Mouse (Mus musculus) frontal cortex, postnatal 10 days (tissue): ENCODE data around the gene Oxct1.
A peak's percentile ranks its signal among the peaks of the same experiment; 100 is the strongest.

Experiments
- DNase-seq, 2 experiments: peaks; one replicate each; pipeline ENCODE4 v3.0.0; 2022; ENCODE audit warnings: low spot score in 2 of 2, mixed read lengths in 1 of 2

Oxct1 gene

DNA sequence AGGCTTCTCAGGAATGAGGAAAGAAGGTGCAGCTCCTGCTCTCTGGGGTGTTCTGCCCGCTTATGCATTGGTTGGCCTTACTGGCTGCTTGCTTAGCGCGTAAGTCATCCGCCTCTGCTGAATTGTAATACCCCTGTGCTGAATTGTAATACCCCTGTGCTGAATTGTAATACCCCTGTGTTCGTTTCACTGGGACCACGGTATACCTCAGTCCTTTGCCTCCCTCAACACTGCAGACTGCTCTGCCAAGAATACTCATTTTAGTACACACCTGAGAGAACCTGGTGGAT lies 2.2 kb downstream of the Oxct1 start:
- no peak for DNase-seq

DNA sequence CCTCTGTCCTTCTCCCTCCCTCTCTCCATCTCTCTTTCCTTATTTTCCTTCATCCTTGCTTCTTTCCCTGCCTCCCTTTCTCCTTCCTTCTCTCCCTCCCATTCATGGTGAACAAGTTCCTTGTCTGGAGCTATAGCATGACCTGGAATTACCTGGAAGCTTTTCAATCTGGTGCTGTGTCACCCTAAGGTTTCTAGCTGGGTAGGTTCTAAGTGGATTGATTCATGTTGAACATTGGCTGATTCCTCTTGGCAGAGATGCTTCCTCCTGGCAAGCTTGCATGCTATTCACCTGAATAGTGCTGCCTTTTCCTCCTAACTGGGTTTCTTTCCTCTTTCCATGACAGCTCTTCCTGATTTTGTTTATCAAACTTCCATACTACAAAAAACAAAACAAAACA lies 2.8 kb downstream of the Oxct1 start:
- no peak for DNase-seq

- no peak for DNase-seq
Measured at GRCm38 (mm10) chr15:4033168-4034004, 7.2 kb downstream of the Oxct1 start.

- DNase-seq, result no peak
Measured at GRCm38 (mm10) chr15:4042423-4042822, 16.2 kb downstream of the Oxct1 start.

GRCm38 (mm10) chr15:4043032-4043471 lies 16.9 kb downstream of the Oxct1 start:
- DNase-seq, result no peak

DNA sequence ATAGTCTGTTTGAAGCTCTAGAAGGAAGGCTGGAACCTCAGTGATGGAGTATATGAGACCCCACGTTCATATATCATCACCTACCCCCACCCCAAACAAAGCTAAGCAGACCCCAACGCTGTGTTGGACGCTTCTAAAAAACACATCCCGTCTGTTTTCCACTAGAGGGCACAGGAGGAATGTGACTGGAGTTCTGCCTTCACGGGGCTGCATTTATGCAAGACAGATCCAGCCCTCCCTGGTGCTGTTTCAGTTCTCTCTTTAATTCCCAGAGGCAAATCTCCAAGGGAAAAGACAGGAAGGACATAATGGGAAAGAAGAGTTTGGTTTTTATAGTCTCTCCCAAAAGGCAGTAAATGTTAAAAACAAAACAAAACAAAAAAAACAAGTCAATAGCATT lies 30.4 kb downstream of the Oxct1 start:
- no peak for DNase-seq

DNA sequence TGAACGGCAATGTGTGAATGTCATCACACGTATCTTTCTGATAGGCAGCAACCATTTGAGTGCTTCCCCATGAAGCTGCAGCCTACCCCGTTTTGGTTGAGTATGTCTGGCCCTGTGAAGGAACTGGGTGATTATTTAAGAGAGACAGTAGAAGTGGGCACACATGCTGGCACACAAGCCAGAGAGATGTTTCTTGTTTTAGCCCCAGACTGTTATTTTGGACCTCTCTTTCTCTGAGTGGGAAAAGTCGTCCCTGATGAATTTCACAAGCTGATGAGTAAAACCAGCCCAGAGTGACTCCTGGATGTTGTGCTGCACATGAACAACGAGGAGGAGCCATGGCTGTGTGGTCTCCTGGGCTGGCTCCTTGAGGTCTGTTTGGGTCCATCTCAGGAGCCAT lies 37.4 kb downstream of the Oxct1 start:
- no peak for DNase-seq

DNA sequence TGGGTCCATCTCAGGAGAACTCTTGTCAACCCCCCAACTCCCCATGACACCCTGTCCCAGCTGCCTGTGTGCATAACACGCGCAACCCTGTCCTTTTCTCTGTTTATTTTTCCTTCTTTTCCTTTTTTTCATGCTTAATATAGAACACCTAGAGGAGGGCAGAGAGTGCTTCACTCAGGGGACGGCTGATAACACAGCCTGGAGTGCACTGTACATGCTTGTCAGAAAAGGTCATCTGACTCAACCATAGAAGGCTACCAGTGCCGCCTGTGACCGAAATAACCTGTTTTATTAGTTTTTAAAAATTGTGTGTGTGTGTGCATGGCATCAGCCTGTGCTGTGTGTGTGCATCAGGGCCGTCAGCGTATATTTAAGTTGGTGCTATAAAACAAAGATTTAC lies 37.8 kb downstream of the Oxct1 start:
- no peak for DNase-seq

- no peak for DNase-seq
Measured at GRCm38 (mm10) chr15:4064694-4065093, 38.5 kb downstream of the Oxct1 start.

DNA sequence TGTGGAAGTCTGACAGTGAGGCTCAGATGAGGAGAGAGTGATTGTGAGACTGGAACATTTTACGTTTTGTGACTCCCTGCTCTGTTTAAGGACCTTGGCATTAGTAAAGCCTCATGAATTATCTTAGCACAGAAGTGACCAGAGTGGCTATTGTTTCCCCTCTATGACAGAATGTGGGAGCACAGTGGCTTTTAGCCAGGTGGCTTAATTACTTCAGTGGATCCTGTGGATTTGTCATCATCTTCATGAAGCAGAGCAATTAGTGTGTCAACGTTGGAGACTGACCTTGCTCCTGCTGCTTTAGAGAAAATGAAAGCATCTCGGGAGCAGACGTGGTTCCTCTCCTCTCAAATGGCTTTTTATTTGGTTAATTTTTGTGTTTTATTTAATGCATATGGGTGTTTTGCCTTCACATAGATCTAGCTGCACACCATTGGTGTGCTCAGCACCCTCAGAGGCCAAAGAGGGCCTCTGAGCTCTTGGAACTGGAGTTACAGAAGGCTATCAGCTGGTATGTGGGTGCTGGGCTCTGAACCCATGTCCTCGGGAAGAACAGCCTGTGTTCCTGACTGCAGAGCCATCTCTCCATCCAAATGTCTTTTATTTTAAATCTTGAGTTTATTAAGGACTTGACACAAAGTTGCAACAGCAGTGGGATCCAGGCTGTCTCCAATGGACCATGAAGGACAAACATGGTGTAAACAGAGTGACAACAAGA lies 41.2 kb downstream of the Oxct1 start:
- no peak for DNase-seq

- DNase-seq, result no peak
Measured at GRCm38 (mm10) chr15:4077978-4078377, 51.8 kb downstream of the Oxct1 start.

DNA sequence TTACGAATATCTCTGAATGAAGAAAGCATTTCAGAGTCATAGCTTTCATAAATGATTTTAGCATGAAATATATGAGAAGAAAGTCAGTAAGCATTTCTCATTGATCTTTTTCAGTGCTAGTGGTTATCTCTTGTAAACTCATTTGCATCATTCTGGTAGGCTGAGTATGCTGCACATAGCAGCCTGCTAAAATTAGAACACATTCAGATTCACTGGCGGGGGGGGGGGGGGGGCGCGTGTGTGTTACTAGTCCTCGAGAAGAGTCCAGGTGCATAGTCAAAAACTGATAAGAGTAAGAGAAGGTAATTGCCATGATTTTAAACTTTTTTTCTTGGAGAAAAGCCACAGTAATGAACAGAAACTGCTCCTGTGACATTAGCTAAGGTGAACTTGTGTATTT lies 52.6 kb downstream of the Oxct1 start:
- DNase-seq, result no peak

DNA sequence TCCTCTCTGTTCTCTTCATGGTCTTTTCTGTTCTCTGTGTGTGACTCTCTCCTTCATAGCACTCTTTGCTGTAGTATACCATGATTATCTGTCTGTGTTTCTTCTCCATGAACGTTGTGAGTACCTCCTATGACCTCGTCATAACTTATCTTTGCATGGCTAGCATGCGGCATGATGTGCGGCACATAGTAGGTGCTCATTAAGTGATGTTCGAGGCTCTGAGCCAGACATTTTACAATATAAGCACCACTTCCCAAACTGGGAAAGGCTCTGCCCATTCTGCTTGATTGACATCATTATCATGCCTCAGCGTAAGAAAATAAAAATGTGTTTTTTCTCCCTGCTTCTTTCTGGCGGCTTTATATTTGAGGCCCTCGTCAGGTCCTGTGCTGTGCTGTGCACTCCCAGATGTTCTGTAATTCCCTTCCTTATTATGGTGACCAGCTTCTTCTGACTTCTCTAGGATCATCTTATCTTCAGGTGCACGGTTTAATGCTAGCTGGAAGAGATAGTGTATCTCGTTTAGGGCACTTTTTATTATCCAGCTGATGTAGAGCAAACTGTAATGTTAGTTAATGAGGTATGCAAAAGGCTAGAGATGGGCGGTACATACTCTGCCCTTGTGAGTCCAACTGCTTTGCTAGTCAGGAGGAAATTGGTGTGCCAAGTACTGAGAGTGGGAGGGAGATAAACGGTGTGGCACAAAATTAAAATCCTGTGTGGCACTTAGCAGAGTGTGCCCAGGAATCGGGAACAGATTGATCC lies 53.4 kb downstream of the Oxct1 start:
- no peak for DNase-seq

DNA sequence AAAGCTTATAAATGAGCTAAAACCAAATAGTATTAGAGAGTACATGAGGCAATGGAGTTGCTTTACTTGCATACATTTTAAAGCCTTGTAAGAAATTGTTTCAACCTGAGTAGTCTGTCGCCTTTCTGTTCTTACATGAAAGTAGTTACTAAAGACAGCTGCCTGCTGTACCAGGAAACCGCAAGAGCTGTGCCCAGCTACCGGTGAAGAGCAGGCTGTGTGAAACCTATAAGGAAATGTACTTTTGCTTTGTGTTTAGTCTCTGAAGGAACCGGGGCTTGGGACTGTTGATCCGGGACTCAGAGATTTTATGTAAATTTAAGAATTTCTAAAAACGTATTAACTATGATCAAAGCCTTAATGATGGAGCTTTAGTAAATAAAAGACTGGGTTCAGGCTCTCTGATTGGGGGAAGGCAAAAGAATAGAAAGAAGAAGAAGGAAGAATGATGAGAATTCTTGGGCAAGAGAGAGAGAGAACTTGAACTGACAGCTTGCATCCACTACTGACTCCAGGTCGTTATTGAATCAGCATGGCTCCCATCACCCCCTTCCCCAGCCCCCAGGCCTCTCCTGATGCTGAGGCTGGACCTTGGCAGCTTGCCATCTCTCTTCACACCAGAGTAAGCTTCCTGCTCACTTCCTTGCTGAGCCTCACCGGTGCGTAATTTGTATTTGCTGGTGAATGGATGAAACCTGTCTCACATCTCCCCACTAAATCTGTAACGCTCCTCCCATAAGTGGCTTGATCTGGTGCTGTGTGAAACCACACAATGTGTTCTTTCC lies 59.6 kb downstream of the Oxct1 start:
- no peak for DNase-seq

GRCm38 (mm10) chr15:4087446-4087845 lies 61.3 kb downstream of the Oxct1 start:
- DNase-seq, result no peak

- DNase-seq, result no peak
Measured at GRCm38 (mm10) chr15:4087914-4088313, 61.7 kb downstream of the Oxct1 start.

GRCm38 (mm10) chr15:4090601-4091000 lies 64.4 kb downstream of the Oxct1 start:
- no peak for DNase-seq

DNA sequence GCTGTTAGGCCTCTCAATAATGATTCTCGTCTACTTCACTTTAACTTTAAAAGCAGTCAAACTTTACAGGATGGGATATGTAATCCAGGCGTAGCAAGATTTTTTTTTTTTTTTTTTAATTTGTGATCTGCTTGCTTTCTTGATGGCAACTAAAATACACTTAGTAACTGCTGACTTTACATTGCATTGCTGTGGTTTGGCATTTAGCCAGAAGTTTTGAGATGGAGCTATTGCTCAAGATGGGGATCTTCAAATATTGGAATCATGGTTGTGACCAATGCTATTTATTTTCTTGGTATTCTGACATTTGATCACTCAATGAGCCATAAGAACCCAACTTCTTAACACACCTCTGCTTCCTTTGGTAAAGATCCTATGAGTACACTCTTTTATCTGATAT lies 66.4 kb downstream of the Oxct1 start:
- DNase-seq, result no peak

GRCm38 (mm10) chr15:4100341-4100921 lies 74.2 kb downstream of the Oxct1 start:
- peak in 1 of 2 experiments; percentile 4 for DNase-seq

GRCm38 (mm10) chr15:4101025-4101424 lies 74.8 kb downstream of the Oxct1 start:
- peak in 1 of 2 experiments; percentile 6 for DNase-seq

DNA sequence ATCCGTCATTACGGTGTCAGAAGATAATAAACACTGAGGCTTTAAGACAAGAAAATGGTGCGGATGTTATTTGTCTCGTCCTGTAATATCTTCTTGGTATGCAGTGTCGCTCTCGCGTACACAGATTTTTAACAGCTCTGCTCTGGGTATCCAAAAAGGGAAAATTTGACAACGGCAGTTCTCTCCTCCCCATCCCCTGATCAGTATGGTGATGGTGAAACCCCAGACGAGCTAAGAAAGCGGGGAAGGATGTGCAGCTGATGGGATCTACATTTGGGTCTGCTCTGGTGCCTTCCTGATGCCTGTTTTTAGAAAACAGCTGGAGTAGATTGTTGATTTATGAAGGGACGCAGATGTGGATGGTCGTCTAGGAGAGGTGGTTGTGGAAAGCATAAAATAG lies 78.1 kb downstream of the Oxct1 start:
- no peak for DNase-seq
